Mouse (Mus musculus) hindbrain, embryonic 13.5 days (tissue): ENCODE measurements at regions not wholly inside any gene's neighbourhood (a gene's known extent, or its start where the extent isn't known, plus 50 kb on each side); places are given as distances from the start of the nearest gene placed in this dataset.

ENCODE experiments used
- ATAC-seq: fragments of 200-750 bp; cut with Nextera tagmentation; 2 replicates; pipeline ENCODE4 v1.8.0; 2017; ENCODE audit warnings: moderate TSS enrichment; ENCODE audit not compliant: low FRiP score
- H3K27ac ChIP-seq: fragments of 300-500 bp; sonication (generic); 2 replicates; pipeline ENCODE4 v1.5.1; 2015; ENCODE audit warnings: inconsistent platforms, mild to moderate bottlenecking, moderate library complexity
- H3K27me3 ChIP-seq: fragments of 300-500 bp; sonication (generic); 2 replicates; pipeline ENCODE4 v1.6.1; 2015; ENCODE audit warnings: mild to moderate bottlenecking, inconsistent platforms
- H3K36me3 ChIP-seq: fragments of 300-500 bp; sonication (generic); 2 replicates; pipeline ENCODE4 v1.6.1; 2015; ENCODE audit warnings: mild to moderate bottlenecking, inconsistent platforms
- H3K4me1 ChIP-seq: fragments of 300-500 bp; sonication (generic); replicated peaks from 2 replicates; pipeline ENCODE4 v1.6.1; 2015; ENCODE audit warnings: inconsistent platforms
- H3K4me2 ChIP-seq: fragments of 300-500 bp; sonication (generic); 2 replicates; pipeline ENCODE4 v1.6.1; 2015; ENCODE audit warnings: inconsistent platforms, mild to moderate bottlenecking, moderate library complexity
- H3K4me3 ChIP-seq: fragments of 300-500 bp; sonication (generic); 2 replicates; pipeline ENCODE4 v1.5.1; 2015; ENCODE audit warnings: mild to moderate bottlenecking, inconsistent platforms
- H3K9ac ChIP-seq: fragments of 300-500 bp; sonication (generic); 2 replicates; pipeline ENCODE4 v1.6.1; 2015; ENCODE audit warnings: mild to moderate bottlenecking, inconsistent platforms
- H3K9me3 ChIP-seq: fragments of 300-500 bp; sonication (generic); 2 replicates; pipeline ENCODE4 v1.6.1; 2016; ENCODE audit warnings: inconsistent platforms
- WGBS: fragments of 180-500 bp; shearing (Covaris S2); methylation state at CpG from one replicate; pipeline ENCODE4 v1.1.7; 2015; 5-methylcytosine and 5-hydroxymethylcytosine counted together

- WGBS = 94% methylated on average over 9 of the region's 9 CpGs
Measured at GRCm38 (mm10) chr1:36012081-36012765, 56.0 kb upstream of the Hs6st1 start.

DNA sequence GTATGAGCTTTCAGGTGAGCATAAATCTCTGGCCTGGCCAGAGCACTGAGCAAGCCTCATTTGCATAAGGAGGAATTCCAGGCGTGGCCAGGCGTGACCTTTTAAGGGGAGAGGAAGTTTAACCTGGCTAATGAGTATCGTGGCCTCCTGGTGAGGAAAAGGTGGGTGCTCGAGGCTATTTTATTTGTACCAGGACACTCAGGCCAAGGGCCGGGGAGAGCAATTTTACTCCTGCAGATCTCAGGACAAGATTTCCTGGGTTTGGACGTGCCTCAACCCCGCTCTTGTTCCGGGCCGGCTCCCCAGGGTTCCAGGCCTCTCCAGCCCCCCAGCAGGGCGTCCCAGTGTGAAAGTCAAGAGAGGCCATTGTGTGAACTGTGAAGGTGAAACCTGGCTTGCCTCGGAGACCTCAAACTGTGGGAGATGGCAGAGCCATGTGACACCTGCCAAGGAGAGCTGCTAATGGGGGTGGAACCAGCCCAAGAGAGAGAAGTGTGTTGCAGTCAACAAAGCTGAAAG, 54.3 kb upstream of the Hs6st1 start:
- H3K4me1 ChIP-seq = peaks cover 11% of the 10 kb centered on the region
- no peaks in the 10 kb centered on the region for H3K36me3 ChIP-seq
- no peak overlapping the region for H3K27ac ChIP-seq
- H3K9me3 ChIP-seq = no peaks in the 10 kb centered on the region
- H3K4me3 ChIP-seq = no peak overlapping the region
- ATAC-seq = no peak
- 33% methylated on average over 11 of the region's 11 CpGs for WGBS
- no peak overlapping the region for H3K4me2 ChIP-seq
- H3K27me3 ChIP-seq = no peaks in the 10 kb centered on the region
- no peak overlapping the region for H3K9ac ChIP-seq

More at GRCm38 (mm10) chr1:36012081-36012765, 56.0 kb upstream of the Hs6st1 start:
- Histone ChIP-seq H3K27me3 (no peaks in the 10 kb centered on the region), H3K27ac (no peak overlapping the region), H3K9ac (no peak overlapping the region), H3K4me1 (peaks cover 10% of the 10 kb centered on the region), H3K36me3 (no peaks in the 10 kb centered on the region), H3K4me3 (no peak overlapping the region), H3K4me2 (no peak overlapping the region), H3K9me3 (no peaks in the 10 kb centered on the region)
- no peak for ATAC-seq

DNA sequence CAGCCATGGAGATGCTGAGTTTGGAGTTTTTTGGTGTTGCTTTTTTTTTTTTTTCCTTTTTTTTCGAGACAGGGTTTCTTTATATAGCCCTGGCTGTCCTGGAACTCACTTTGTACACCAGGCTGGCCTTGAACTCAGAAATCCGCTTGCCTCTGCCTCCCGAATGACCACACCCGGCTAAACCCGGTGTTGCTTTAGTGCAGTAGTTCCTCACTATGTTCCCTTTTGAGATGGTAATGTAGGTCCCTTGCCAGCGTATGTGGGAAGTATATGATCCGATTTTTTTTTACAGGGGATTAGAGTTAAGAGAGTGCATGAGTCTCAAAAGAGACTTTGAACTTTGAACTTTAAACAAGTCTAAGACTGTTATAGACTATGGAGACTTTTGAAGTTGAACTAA, 53.8 kb upstream of the Hs6st1 start:
- peaks cover 11% of the 10 kb centered on the region for H3K4me1 ChIP-seq
- H3K27ac ChIP-seq = no peak overlapping the region
- no peak for ATAC-seq
- no peak overlapping the region for H3K4me3 ChIP-seq
- WGBS = 77% methylated on average over 7 of the region's 7 CpGs
- H3K9ac ChIP-seq = no peak overlapping the region
- no peaks in the 10 kb centered on the region for H3K36me3 ChIP-seq
- H3K27me3 ChIP-seq = no peaks in the 10 kb centered on the region
- no peak overlapping the region for H3K4me2 ChIP-seq
- H3K9me3 ChIP-seq = no peaks in the 10 kb centered on the region

- Histone ChIP-seq H3K9ac (no peak overlapping the region), H3K4me3 (no peak overlapping the region), H3K4me1 (peaks cover 11% of the 10 kb centered on the region), H3K36me3 (no peaks in the 10 kb centered on the region), H3K27ac (no peak overlapping the region), H3K9me3 (no peaks in the 10 kb centered on the region), H3K27me3 (no peaks in the 10 kb centered on the region), H3K4me2 (no peak overlapping the region)
- ATAC-seq = no peak
- 91% methylated on average over 5 of the region's 5 CpGs for WGBS
Measured at GRCm38 (mm10) chr1:36015210-36015609, 53.0 kb upstream of the Hs6st1 start.

- Histone ChIP-seq H3K27ac (no peak overlapping the region), H3K4me1 (peaks cover 11% of the 10 kb centered on the region), H3K4me2 (no peak overlapping the region), H3K36me3 (no peaks in the 10 kb centered on the region), H3K4me3 (no peak overlapping the region), H3K9me3 (no peaks in the 10 kb centered on the region), H3K27me3 (no peaks in the 10 kb centered on the region), H3K9ac (no peak overlapping the region)
- WGBS = 42% methylated on average over 4 of the region's 4 CpGs
- no peak for ATAC-seq
Measured at GRCm38 (mm10) chr1:36016566-36016965, 51.6 kb upstream of the Hs6st1 start.

DNA sequence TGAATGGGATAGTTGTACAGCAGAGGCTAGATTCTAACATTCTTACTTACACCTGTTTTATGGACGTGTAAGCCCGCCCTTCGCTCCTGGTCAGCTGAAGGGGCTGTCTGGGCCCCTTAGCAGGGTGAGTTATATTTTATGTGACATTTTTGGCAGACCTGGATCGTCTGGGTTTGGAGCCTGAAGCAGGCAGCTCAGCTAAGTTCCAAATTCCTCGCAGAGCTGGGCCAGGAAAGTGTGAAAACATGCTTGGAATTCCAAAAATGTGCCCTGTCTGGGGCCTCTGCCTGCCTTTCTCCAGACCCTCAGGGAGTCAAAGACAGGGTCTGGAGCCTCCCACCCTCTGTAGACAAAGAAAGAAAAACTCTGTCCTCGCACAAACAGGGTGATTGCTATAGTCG, 51.1 kb upstream of the Hs6st1 start:
- Histone ChIP-seq H3K4me1 (peaks cover 11% of the 10 kb centered on the region), H3K36me3 (no peaks in the 10 kb centered on the region), H3K9ac (0 out of 2 replicates have a peak overlapping the region, but pooled peaks have one; percentile 24), H3K4me2 (no peak overlapping the region), H3K9me3 (no peaks in the 10 kb centered on the region), H3K27ac (no peak overlapping the region), H3K27me3 (no peaks in the 10 kb centered on the region), H3K4me3 (no peak overlapping the region)
- ATAC-seq = no peak
- WGBS = 10% methylated on average over 7 of the region's 7 CpGs

- 52% methylated on average over 3 of the region's 3 CpGs for WGBS
- Histone ChIP-seq H3K4me3 (no peak overlapping the region), H3K4me1 (peaks cover 11% of the 10 kb centered on the region), H3K36me3 (no peaks in the 10 kb centered on the region), H3K4me2 (no peak overlapping the region), H3K9ac (no peak overlapping the region), H3K9me3 (0 out of 2 replicates have a peak, but pooled peaks cover 2% of the 10 kb centered on the region), H3K27me3 (no peaks in the 10 kb centered on the region), H3K27ac (no peak overlapping the region)
- ATAC-seq = no peak
Measured at GRCm38 (mm10) chr1:36017656-36018055, 50.5 kb upstream of the Hs6st1 start.
